Mouse (Mus musculus) CD8-positive naive resting alpha-beta T cell, adult 2 months (primary cell): ENCODE data around the gene Flii.

Experiments used
- DNase-seq, 2 experiments: peaks; one replicate each; pipeline ENCODE4 v3.0.0; 2022; ENCODE audit warnings: low read depth in 2 of 2, low spot score in 2 of 2

Flii gene

GRCm38 (mm10) chr11:60726601-60727391 lies at the start of gene Flii:
TSS of gene Flii (minus strand) at chr11:60727263.
- peak; percentile 60 to 69 for DNase-seq

GRCm38 (mm10) chr11:60776107-60776828 lies 49.2 kb upstream of the Flii start:
- DNase-seq = no peak

GRCm38 (mm10) chr11:60775578-60775977 lies 48.5 kb upstream of the Flii start:
- no peak for DNase-seq

- no peak for DNase-seq
Measured at GRCm38 (mm10) chr11:60774841-60775240, 47.8 kb upstream of the Flii start.

- no peak for DNase-seq
Measured at GRCm38 (mm10) chr11:60774158-60774689, 47.2 kb upstream of the Flii start.

GRCm38 (mm10) chr11:60772161-60772560 lies 45.1 kb upstream of the Flii start:
- DNase-seq = no peak

GRCm38 (mm10) chr11:60770776-60771175 lies 43.7 kb upstream of the Flii start:
- DNase-seq = no peak

GRCm38 (mm10) chr11:60769322-60769721 lies 42.3 kb upstream of the Flii start:
- no peak for DNase-seq

- no peak for DNase-seq
Measured at GRCm38 (mm10) chr11:60766969-60767368, 39.9 kb upstream of the Flii start.

- DNase-seq = no peak
Measured at GRCm38 (mm10) chr11:60761681-60762080, 34.6 kb upstream of the Flii start.

- no peak for DNase-seq
Measured at GRCm38 (mm10) chr11:60755570-60755969, 28.5 kb upstream of the Flii start.

- no peak for DNase-seq
Measured at GRCm38 (mm10) chr11:60740321-60740720, 13.3 kb upstream of the Flii start.

GRCm38 (mm10) chr11:60737450-60737849 lies 10.4 kb upstream of the Flii start:
- DNase-seq = no peak

- no peak for DNase-seq
Measured at GRCm38 (mm10) chr11:60736491-60736890, 9.4 kb upstream of the Flii start.

GRCm38 (mm10) chr11:60735191-60735590 lies 8.1 kb upstream of the Flii start:
- DNase-seq = no peak

- no peak for DNase-seq
Measured at GRCm38 (mm10) chr11:60734206-60734605, 7.1 kb upstream of the Flii start.

GRCm38 (mm10) chr11:60731251-60731650 lies 4.2 kb upstream of the Flii start:
- no peak for DNase-seq

- no peak for DNase-seq
Measured at GRCm38 (mm10) chr11:60730169-60730568, 3.1 kb upstream of the Flii start.

- no peak for DNase-seq
Measured at GRCm38 (mm10) chr11:60729217-60729641, 2.2 kb upstream of the Flii start.

GRCm38 (mm10) chr11:60728260-60728761 lies 1.2 kb upstream of the Flii start, which contains the start of gene Mief2:
TSS of gene Mief2 (plus strand) at chr11:60728398.
- DNase-seq = peak; percentile 79 to 84

- DNase-seq = peak in 1 of 2 experiments; percentile 3
Measured at GRCm38 (mm10) chr11:60727392-60728140, 503 bp upstream of the Flii start.
